Mouse (Mus musculus): Measurements from ENCODE around the gene Mas1. TPM values are rescaled to one million over a fixed set of nuclear protein-coding genes. Genes with fewer than 3 reads are reported as not detected.

Gene Mas1
- polyA plus RNA-seq, 1 experiment from 2014 or later = 0.29 TPM

- Histone ChIP-seq H3K4me3 (ENCODE audit: low read depth, low read length) (no peak overlapping the region), H3K9ac (ENCODE audit: low read length) (no peak overlapping the region), H3K4me1 (replicated peaks; ENCODE audit: control insufficient read depth, insufficient read depth, low read length) (no peaks in the 10 kb centered on the region; the same call in 1 of the 2 replicates), H3K4me2 (ENCODE audit: low read depth, low read length, severe bottlenecking) (no peak overlapping the region), H3K27ac (ENCODE audit: low read depth, low read length) (no peak overlapping the region), H3K9me3 (ENCODE audit: control insufficient read depth, low read length) (no peaks in the 10 kb centered on the region), H3K27me3 (ENCODE audit: control insufficient read depth, insufficient read depth, low read length) (no peaks in the 10 kb centered on the region), H3K36me3 (ENCODE audit: control insufficient read depth, insufficient read depth, low read length) (no peaks in the 10 kb centered on the region)
- DNase-seq (ENCODE audit: low spot score) (no peak), ATAC-seq (replicated peaks; ENCODE audit: low FRiP score) (no peak)
- whole genome bisulfite sequencing = 78% methylated on average over 11 of the region's 11 CpGs
Observed at GRCm38 (mm10) chr17:12792422-12793206, 75.3 kb downstream of the Mas1 start.

- H3K4me1 ChIP-seq (replicated peaks; ENCODE audit: control insufficient read depth, insufficient read depth, low read length) = no peaks in the 10 kb centered on the region; the same call in 1 of the 2 replicates
- DNase-seq (ENCODE audit: low spot score) = no peak
- H3K4me2 ChIP-seq (ENCODE audit: low read depth, low read length, severe bottlenecking) = no peak overlapping the region
- H3K27ac ChIP-seq (ENCODE audit: low read depth, low read length) = no peak overlapping the region
- WGBS = 45% methylated on average over 4 of the region's 4 CpGs
- no peaks in the 10 kb centered on the region for H3K9me3 ChIP-seq (ENCODE audit: control insufficient read depth, low read length)
- H3K4me3 ChIP-seq (ENCODE audit: low read depth, low read length) = no peak overlapping the region
- ATAC-seq (replicated peaks; ENCODE audit: low FRiP score) = no peak
- no peaks in the 10 kb centered on the region for H3K27me3 ChIP-seq (ENCODE audit: control insufficient read depth, insufficient read depth, low read length)
- no peaks in the 10 kb centered on the region for H3K36me3 ChIP-seq (ENCODE audit: control insufficient read depth, insufficient read depth, low read length)
- H3K9ac ChIP-seq (ENCODE audit: low read length) = no peak overlapping the region
Observed at GRCm38 (mm10) chr17:12791420-12791819, 76.5 kb downstream of the Mas1 start.

DNA sequence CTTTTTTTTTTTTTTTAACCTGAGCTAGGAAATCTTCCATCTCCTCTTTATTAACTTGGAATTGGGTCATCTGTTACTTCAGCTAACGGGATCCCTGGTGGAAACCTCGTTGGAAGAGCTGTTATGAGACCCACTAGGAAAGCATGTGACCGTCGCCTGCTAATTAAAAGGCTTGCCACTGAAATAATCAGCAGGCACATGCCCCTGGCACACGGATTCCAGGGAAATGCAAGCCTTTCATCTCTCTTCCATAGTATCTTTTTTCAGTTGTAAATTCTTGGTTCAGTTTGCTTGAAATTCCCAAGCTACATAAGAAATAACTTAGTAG lies 76.9 kb downstream of the Mas1 start:
- Histone ChIP-seq H3K4me2 (ENCODE audit: low read depth, low read length, severe bottlenecking) (no peak overlapping the region), H3K9ac (ENCODE audit: low read length) (no peak overlapping the region), H3K36me3 (ENCODE audit: control insufficient read depth, insufficient read depth, low read length) (no peaks in the 10 kb centered on the region), H3K27ac (ENCODE audit: low read depth, low read length) (peak overlapping the region; percentile 34; the same call in 1 of the 2 replicates), H3K4me3 (ENCODE audit: low read depth, low read length) (no peak overlapping the region), H3K9me3 (ENCODE audit: control insufficient read depth, low read length) (no peaks in the 10 kb centered on the region), H3K27me3 (ENCODE audit: control insufficient read depth, insufficient read depth, low read length) (no peaks in the 10 kb centered on the region), H3K4me1 (replicated peaks; ENCODE audit: control insufficient read depth, insufficient read depth, low read length) (no peaks in the 10 kb centered on the region; the same call in 1 of the 2 replicates)
- ATAC-seq (replicated peaks; ENCODE audit: low FRiP score) (no peak), DNase-seq (ENCODE audit: low spot score) (no peak)
- 20% methylated on average over 5 of the region's 5 CpGs for WGBS

Small RNAs within 50 kb of the gene (microRNA-seq; reads per million reads assigned to microRNA genes)
- not detected for gene Gm24085 (ENCODE audit: insufficient number of aligned reads)

Other genes with a start within 250 kb of the Mas1 start
- gene Slc22a1, start 192.3 kb downstream of the Mas1 start, polyA plus RNA-seq (2014; fragmentation: Nextera tagmentation; extraction: Ambion mirVana) = not detected in 2 replicates
- gene Igf2r, start 98.5 kb downstream of the Mas1 start, polyA plus RNA-seq (2014; fragmentation: Nextera tagmentation; extraction: Ambion mirVana) = 21.0 and 21.7 TPM in 2 replicates
- not detected in 2 replicates for gene Mrgprh, start 7.9 kb upstream of the Mas1 start, polyA plus RNA-seq (2014; fragmentation: Nextera tagmentation; extraction: Ambion mirVana)
- 1.8 and 2.3 TPM in 2 replicates for gene Pnldc1, start 42.1 kb upstream of the Mas1 start, polyA plus RNA-seq (2014; fragmentation: Nextera tagmentation; extraction: Ambion mirVana)
- 497 and 535 TPM in 2 replicates for gene Tcp1, start 47.6 kb upstream of the Mas1 start, polyA plus RNA-seq (2014; fragmentation: Nextera tagmentation; extraction: Ambion mirVana)
- 172 and 187 TPM in 2 replicates for gene Mrpl18, start 48.2 kb upstream of the Mas1 start, polyA plus RNA-seq (2014; fragmentation: Nextera tagmentation; extraction: Ambion mirVana)
- gene Acat3, start 72.5 kb upstream of the Mas1 start, polyA plus RNA-seq (2014; fragmentation: Nextera tagmentation; extraction: Ambion mirVana) = 0.87 and 1.3 TPM in 2 replicates
- 324 and 345 TPM in 2 replicates for gene Acat2, start 92.6 kb upstream of the Mas1 start, polyA plus RNA-seq (2014; fragmentation: Nextera tagmentation; extraction: Ambion mirVana)
- gene Wtap, start 126.0 kb upstream of the Mas1 start, polyA plus RNA-seq (2014; fragmentation: Nextera tagmentation; extraction: Ambion mirVana) = 140 and 141 TPM in 2 replicates
- gene Sod2, start 138.7 kb upstream of the Mas1 start, polyA plus RNA-seq (2014; fragmentation: Nextera tagmentation; extraction: Ambion mirVana) = 107 and 115 TPM in 2 replicates
- gene Gpr31b, start 184.2 kb upstream of the Mas1 start, polyA plus RNA-seq (2014; fragmentation: Nextera tagmentation; extraction: Ambion mirVana) = 0.23 TPM in 1 of 2 replicates, not detected in the other
- 0.16 TPM in 1 of 2 replicates, not detected in the other for gene Tcp10b, start 193.0 kb upstream of the Mas1 start, polyA plus RNA-seq (2014; fragmentation: Nextera tagmentation; extraction: Ambion mirVana)